Mouse (Mus musculus) olfactory bulb, adult 2 months (tissue): ENCODE data around the gene Nup62. TPM values are rescaled to one million over a fixed set of nuclear protein-coding genes. Genes with fewer than 3 reads are reported as not detected.

Source experiments
- H3K27ac ChIP-seq: fragments of 200-500 bp; 2 replicates; pipeline ENCODE4 v1.5.1; 2012; ENCODE audit warnings: low read depth, low read length; ENCODE audit not compliant: insufficient read depth
- H3K4me1 ChIP-seq: fragments of 200-500 bp; 2 replicates; pipeline ENCODE4 v1.6.1; 2012; ENCODE audit warnings: low read length; ENCODE audit not compliant: control insufficient read depth, insufficient read depth
- H3K4me3 ChIP-seq: fragments of 200-500 bp; 2 replicates; pipeline ENCODE4 v1.5.1; 2012; ENCODE audit warnings: mild to moderate bottlenecking, low read depth, low read length, moderate library complexity; ENCODE audit not compliant: insufficient read depth
- CTCF ChIP-seq: fragments of 200-500 bp; IDR thresholded peaks from 2 replicates; pipeline ENCODE4 v1.5.1; 2012; ENCODE audit warnings: low read depth, mild to moderate bottlenecking, low read length, moderate library complexity; ENCODE audit not compliant: insufficient read depth
- POLR2A ChIP-seq: fragments of 200-500 bp; IDR thresholded peaks from 2 replicates; pipeline ENCODE4 v1.6.1; 2012; ENCODE audit warnings: mild to moderate bottlenecking, low read depth, low read length, moderate library complexity; ENCODE audit not compliant: insufficient read depth
- WGBS: fragments of 180-500 bp; shearing (Covaris S2); methylation state at CpG from one replicate; pipeline ENCODE4 v1.1.7; 2018; 5-methylcytosine and 5-hydroxymethylcytosine counted together
- polyA plus RNA-seq: library from polyadenylated mRNA; stranded (reverse); fragments of >200 nt; gene quantifications from 2 replicates; pipeline ENCODE4 v1.2.4, GENCODE M21; 2012; ENCODE audit warnings: low replicate concordance; ENCODE audit not compliant: missing spikeins, insufficient read depth, insufficient read length

The Nup62 gene
- polyA plus RNA-seq, 1 experiment = not detected

GRCm38 (mm10) chr7:44877833-44878232 lies 61.9 kb downstream of the Nup62 start:
- Histone ChIP-seq H3K27ac (no peak overlapping the region), H3K4me3 (no peak overlapping the region), H3K4me1 (no peaks in the 10 kb centered on the region)
- whole genome bisulfite sequencing = 75% methylated on average over 14 of the region's 14 CpGs
- no peak for TF ChIP-seq POLR2A
- no peak for TF ChIP-seq CTCF

Other genes with a start within 250 kb of the Nup62 start
- not detected in 2 replicates for gene Napsa, start 243.7 kb upstream of the Nup62 start, polyA plus RNA-seq
- gene Kcnc3, start 225.4 kb upstream of the Nup62 start, polyA plus RNA-seq = not detected in 2 replicates
- gene Myh14, start 145.2 kb upstream of the Nup62 start, polyA plus RNA-seq = not detected in 2 replicates
- gene Izumo2, start 107.3 kb upstream of the Nup62 start, polyA plus RNA-seq = not detected in 2 replicates
- gene Vrk3, start 67.7 kb upstream of the Nup62 start, polyA plus RNA-seq = not detected in 2 replicates
- gene Zfp473, start 65.0 kb upstream of the Nup62 start, polyA plus RNA-seq = not detected in 2 replicates
- not detected in 2 replicates for gene Il4i1, start 299 bp downstream of the Nup62 start, polyA plus RNA-seq
- gene Atf5, start 570 bp downstream of the Nup62 start, polyA plus RNA-seq = not detected in 2 replicates
- gene Akt1s1, start 32.9 kb downstream of the Nup62 start, polyA plus RNA-seq = not detected in 2 replicates
- not detected in 2 replicates for gene Tbc1d17, start 33.0 kb downstream of the Nup62 start, polyA plus RNA-seq
- gene Pnkp, start 41.1 kb downstream of the Nup62 start, polyA plus RNA-seq = not detected in 2 replicates
- gene Ptov1, start 53.7 kb downstream of the Nup62 start, polyA plus RNA-seq = not detected in 2 replicates
- not detected in 2 replicates for gene Med25, start 76.6 kb downstream of the Nup62 start, polyA plus RNA-seq
- gene Fuz, start 80.0 kb downstream of the Nup62 start, polyA plus RNA-seq = not detected in 2 replicates
- gene Ap2a1, start 113.4 kb downstream of the Nup62 start, polyA plus RNA-seq = not detected in 2 replicates
- not detected in 2 replicates for gene Tsks, start 127.1 kb downstream of the Nup62 start, polyA plus RNA-seq
- gene Cpt1c, start 158.8 kb downstream of the Nup62 start, polyA plus RNA-seq = not detected in 2 replicates
- gene Prmt1, start 170.5 kb downstream of the Nup62 start, polyA plus RNA-seq = not detected in 2 replicates
- not detected in 2 replicates for gene Irf3, start 181.6 kb downstream of the Nup62 start, polyA plus RNA-seq
- gene Bcl2l12, start 182.6 kb downstream of the Nup62 start, polyA plus RNA-seq = not detected in 2 replicates
- not detected in 2 replicates for gene Scaf1, start 200.3 kb downstream of the Nup62 start, polyA plus RNA-seq
- gene Rras, start 201.9 kb downstream of the Nup62 start, polyA plus RNA-seq = not detected in 2 replicates
- not detected in 2 replicates for gene Prr12, start 236.8 kb downstream of the Nup62 start, polyA plus RNA-seq
- gene Nosip, start 246.3 kb downstream of the Nup62 start, polyA plus RNA-seq = not detected in 2 replicates
- not detected in 2 replicates for gene Prrg2, start 246.6 kb downstream of the Nup62 start, polyA plus RNA-seq